Mouse (Mus musculus) spleen, embryonic (tissue): ENCODE data around the gene Kidins220.

Experiments used
- CTCF ChIA-PET: fragments of 350-600 bp; sonication (Branson Sonifier 250); formaldehyde crosslinking; loops from one replicate; lab custom pipeline; 2022; lab: Charles Lee

Gene Kidins220

GRCm38 (mm10) chr12:24962362-24962967, 12.3 kb upstream of the Kidins220 start:
- CTCF ChIA-PET = no interaction called here

- CTCF ChIA-PET = no interaction called here
Observed at GRCm38 (mm10) chr12:24963393-24964022, 11.2 kb upstream of the Kidins220 start.

GRCm38 (mm10) chr12:24965406-24965805, 9.3 kb upstream of the Kidins220 start:
- CTCF ChIA-PET = no interaction called here

GRCm38 (mm10) chr12:24966046-24966445, 8.7 kb upstream of the Kidins220 start:
- CTCF ChIA-PET = no interaction called here

GRCm38 (mm10) chr12:24971490-24972200, 3.1 kb upstream of the Kidins220 start:
- CTCF ChIA-PET = interaction anchor here (0.6 kb wide), 1 partner anchor 1289 kb away, joined by 3 read pairs; no protein-coding TSS in a partner anchor

- CTCF ChIA-PET = no interaction called here
Observed at GRCm38 (mm10) chr12:24972371-24973350, 2.1 kb upstream of the Kidins220 start.

GRCm38 (mm10) chr12:24973586-24973985, 1.1 kb upstream of the Kidins220 start:
- CTCF ChIA-PET = no interaction called here

- CTCF ChIA-PET = interaction anchor here (0.6 kb wide), 1 partner anchor 176 kb away, joined by 13 read pairs; no protein-coding TSS in a partner anchor
Observed at GRCm38 (mm10) chr12:24975115-24975733, 499 bp downstream of the Kidins220 start.

GRCm38 (mm10) chr12:24985226-24985625, 10.5 kb downstream of the Kidins220 start:
- CTCF ChIA-PET = no interaction called here

- CTCF ChIA-PET = no interaction called here
Observed at GRCm38 (mm10) chr12:24995350-24995749, 20.6 kb downstream of the Kidins220 start.

- CTCF ChIA-PET = no interaction called here
Observed at GRCm38 (mm10) chr12:25005350-25005749, 30.6 kb downstream of the Kidins220 start.

GRCm38 (mm10) chr12:25009957-25010356, 35.2 kb downstream of the Kidins220 start:
- CTCF ChIA-PET = no interaction called here

GRCm38 (mm10) chr12:25010416-25010815, 35.7 kb downstream of the Kidins220 start:
- CTCF ChIA-PET = no interaction called here

- CTCF ChIA-PET = interaction anchor here (0.7 kb wide), 2 partner anchors 295 to 493 kb away, joined by 5 to 8 read pairs; no protein-coding TSS in a partner anchor
Observed at GRCm38 (mm10) chr12:25011733-25012367, 37.1 kb downstream of the Kidins220 start.

GRCm38 (mm10) chr12:25012555-25013540, 38.1 kb downstream of the Kidins220 start:
- CTCF ChIA-PET = interaction anchor here (0.7 kb wide), 2 partner anchors 296 to 494 kb away, joined by 5 to 8 read pairs; no protein-coding TSS in a partner anchor

- CTCF ChIA-PET = interaction anchor here (0.5 kb wide), 1 partner anchor 12 kb away, joined by 3 read pairs; no protein-coding TSS in a partner anchor
Observed at GRCm38 (mm10) chr12:25014307-25014927, 39.7 kb downstream of the Kidins220 start.

- CTCF ChIA-PET = no interaction called here
Observed at GRCm38 (mm10) chr12:25014938-25015337, 40.2 kb downstream of the Kidins220 start.

GRCm38 (mm10) chr12:25016995-25017394, 42.3 kb downstream of the Kidins220 start:
- CTCF ChIA-PET = no interaction called here
